Mouse (Mus musculus) testis, adult 2 months (tissue): ENCODE measurements at regions not wholly inside any gene's neighbourhood (a gene's known extent, or its start where the extent isn't known, plus 50 kb on each side); places are given as distances from the start of the nearest gene placed in this dataset.

Experiments
- CTCF ChIP-seq: fragments of 200-500 bp; IDR thresholded peaks from 2 replicates; pipeline ENCODE4 v1.5.1; 2012; ENCODE audit warnings: low read depth, mild to moderate bottlenecking, inconsistent platforms, low read length, moderate library complexity; ENCODE audit not compliant: control insufficient read depth, insufficient read depth, insufficient replicate concordance
- POLR2A ChIP-seq: fragments of 200-500 bp; IDR thresholded peaks from 2 replicates; pipeline ENCODE4 v1.6.1; 2012; ENCODE audit warnings: low read depth, mild to moderate bottlenecking, inconsistent platforms, low read length, moderate library complexity; ENCODE audit not compliant: control insufficient read depth

DNA sequence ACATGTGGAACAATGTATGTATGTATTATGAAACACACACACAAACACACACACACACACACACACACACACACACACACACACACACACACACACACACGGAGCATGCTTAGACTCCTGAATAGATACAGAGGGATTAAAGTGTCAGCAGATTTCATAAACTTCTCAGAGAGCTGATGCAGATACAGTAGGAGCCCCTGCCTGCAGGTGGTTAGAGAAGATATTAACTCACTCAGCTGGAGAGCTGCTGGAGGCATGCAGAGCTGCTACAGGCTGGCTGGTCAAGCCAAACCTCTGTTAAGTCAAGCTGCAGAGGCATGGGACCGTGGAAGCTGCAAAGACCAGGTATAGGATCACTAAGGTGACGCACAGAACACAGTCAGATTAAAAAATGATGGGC lies 303.1 kb upstream of the C030005K15Rik start:
- no peak for TF ChIP-seq POLR2A
- no peak for TF ChIP-seq CTCF
